15 mouse cellular contexts compared by ENCODE assay signal in genomic region chr14:105603047-105603461, GRCm38 (mm10).
A peak's percentile ranks its signal among the peaks of the same experiment; 100 is the strongest.
DNase-seq lines count a peak whose midpoint lies in the region; ATAC-seq lines count a peak whose summit lies in the region.
"Had no signal": no experiment of that assay in that cellular context is flagged by ENCODE, and none has a peak within 500 bp of the region (broad histone marks: within the 10 kb centered on the region; RNA-seq: fewer than 3 reads in every experiment).

No protein-coding gene starts in this region.

- H3K4me2 ChIP-seq in kidney, embryonic 16.5 days (replicated peaks; ENCODE audit: low read depth, low read length): no peak overlapping the region
- H3K4me2 ChIP-seq: limb, embryonic 12.5 days; liver, embryonic 13.5 days had no signal

- no peak overlapping the region for H3K9ac ChIP-seq in kidney, embryonic 16.5 days (replicated peaks; ENCODE audit: low read length)
- H3K9ac ChIP-seq: limb, embryonic 12.5 days; liver, embryonic 13.5 days had no signal

- H3K4me1 ChIP-seq in kidney, embryonic 16.5 days (ENCODE audit: insufficient read depth, low read length): no peaks in the 10 kb centered on the region
- H3K4me1 ChIP-seq: liver, embryonic 13.5 days had no signal

- H3K4me3 ChIP-seq in kidney, embryonic 16.5 days (ENCODE audit: low read length): no peak overlapping the region
- H3K4me3 ChIP-seq: erythroblast, embryonic 14.5 days; limb, embryonic 12.5 days; liver, embryonic 13.5 days had no signal

- intact Hi-C loops in left cerebral cortex, postnatal 10 days (cut with DNase I): no loop called here

- H3K27ac ChIP-seq in kidney, embryonic 16.5 days (ENCODE audit: low read length): no peak overlapping the region
- H3K27ac ChIP-seq: limb, embryonic 12.5 days; liver, embryonic 13.5 days had no signal

- 63% methylated on average over 6 of the region's 6 CpGs for WGBS in kidney, embryonic 16.5 days

- no peaks in the 10 kb centered on the region for H3K36me3 ChIP-seq in kidney, embryonic 16.5 days (ENCODE audit: insufficient read depth, low read length)
- H3K36me3 ChIP-seq: limb, embryonic 12.5 days; liver, embryonic 13.5 days had no signal

- no peaks in the 10 kb centered on the region for H3K27me3 ChIP-seq in kidney, embryonic 16.5 days (ENCODE audit: insufficient read depth, low read length)
- H3K27me3 ChIP-seq: limb, embryonic 12.5 days; liver, embryonic 13.5 days had no signal

- peak; percentile 52 to 54 for DNase-seq in left cerebral cortex, adult 9 months (ENCODE audit: low spot score in 2 of 2)
- DNase-seq in left cerebral cortex, postnatal 10 days (ENCODE audit: extremely low spot score in 1 of 2, low spot score in 2 of 2): no peak
- peak; percentile 77 for DNase-seq in 416B (ENCODE audit: low read depth)
- peak; percentile 13 to 15 for DNase-seq in thymus, adult 18-20 months
- no peak for DNase-seq in B cell, adult 2 months
- DNase-seq in kidney, postnatal 4 days: no peak
- DNase-seq: cerebellum, adult 11 months; cerebellum, postnatal 25 days; gastrocnemius, postnatal 10 days; liver, embryonic 13.5 days had no signal

- no peaks in the 10 kb centered on the region for H3K9me3 ChIP-seq in kidney, embryonic 16.5 days (ENCODE audit: low read length)
- H3K9me3 ChIP-seq: limb, embryonic 12.5 days; liver, embryonic 13.5 days had no signal

- peak; percentile 12; the same call in 1 of the 2 replicates for ATAC-seq in granulocyte monocyte progenitor cell, adult 5-6 weeks (replicated peaks; ENCODE audit: poor library complexity, severe bottlenecking)
- no peak for ATAC-seq in kidney, embryonic 16.5 days (ENCODE audit: low FRiP score, low TSS enrichment)
- ATAC-seq: forebrain, embryonic 14.5 days had no signal

Comparison
In these comparisons a context has a peak if more than half of its experiments do, and no peak if none do; other contexts are left out.
1. DNase-seq: peak in left cerebral cortex, adult 9 months (2 of 2), 416B (single experiment) and thymus, adult 18-20 months (2 of 2); none in left cerebral cortex, postnatal 10 days (0 of 2), B cell, adult 2 months (0 of 2) and kidney, postnatal 4 days (0 of 2).